Mouse (Mus musculus) heart, adult 2 months (tissue): ENCODE data around the gene Chmp2a.

ENCODE experiments used
- CTCF ChIP-seq: fragments of 200-600 bp; IDR thresholded peaks from 2 replicates; pipeline ENCODE4 v1.8.1; 2022; ENCODE audit warnings: antibody characterized with exemption, mild to moderate bottlenecking, moderate library complexity
- EP300 ChIP-seq: fragments of 200-500 bp; IDR thresholded peaks from 2 replicates; pipeline ENCODE4 v1.6.1; 2011; ENCODE audit warnings: low read depth, low read length, control low read depth; ENCODE audit not compliant: insufficient read depth
- POLR2A ChIP-seq: fragments of 200-500 bp; IDR thresholded peaks from 2 replicates; pipeline ENCODE4 v1.6.1; 2011; ENCODE audit warnings: mild to moderate bottlenecking, low read depth, low read length, control low read depth; ENCODE audit not compliant: insufficient read depth

- TF ChIP-seq CTCF = no peak
- no peak for TF ChIP-seq EP300
- no peak for TF ChIP-seq POLR2A
Measured at GRCm38 (mm10) chr7:13006011-13006410, 28.6 kb downstream of the Chmp2a start.
